Mouse (Mus musculus): ENCODE results near the gene Slfn4.

DNA sequence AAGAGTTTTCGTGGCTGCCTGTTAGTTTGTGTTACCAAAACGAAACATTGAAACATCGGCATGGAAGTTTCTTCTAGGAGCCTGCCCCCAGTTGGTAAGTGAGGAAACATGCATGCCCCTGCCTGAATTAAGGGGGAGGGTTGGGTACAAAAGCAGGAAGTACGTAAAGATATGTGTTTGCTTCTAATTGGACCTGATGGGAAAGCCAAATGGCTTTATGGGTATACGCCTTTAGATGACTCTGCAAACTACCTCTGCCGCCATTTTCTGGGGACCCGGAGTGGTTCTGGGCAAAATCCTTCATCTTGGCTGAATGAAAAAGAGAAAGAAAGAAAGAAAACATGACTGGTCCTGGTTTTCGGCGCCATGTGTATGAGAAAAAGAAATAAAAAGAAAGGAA lies 49.2 kb downstream of the Slfn4 start:
- TF ChIP-seq CTCF (IDR thresholded peaks at IDR 0.05; ENCODE audit: extremely low read depth, insufficient read depth, insufficient read length, insufficient replicate concordance) (peak; percentile 0; the same call in 1 of the 2 replicates), POLR2A (IDR thresholded peaks at IDR 0.05; ENCODE audit: low read depth, low read length) (no peak; the same call in 1 of the 2 replicates)

Measured in spleen, adult 2 months (tissue).